Mouse (Mus musculus): ENCODE measurements around the gene Pogk. TPM values are rescaled to one million over a fixed set of nuclear protein-coding genes. Genes with fewer than 3 reads are reported as not detected.

Pogk gene
- 3.6 TPM for polyA plus RNA-seq (2014; fragmentation: Illumina TruSeq; extraction: RNeasy Lipid Tissue Mini Kit (QIAGEN cat#74804); ENCODE audit: low replicate concordance)

DNA sequence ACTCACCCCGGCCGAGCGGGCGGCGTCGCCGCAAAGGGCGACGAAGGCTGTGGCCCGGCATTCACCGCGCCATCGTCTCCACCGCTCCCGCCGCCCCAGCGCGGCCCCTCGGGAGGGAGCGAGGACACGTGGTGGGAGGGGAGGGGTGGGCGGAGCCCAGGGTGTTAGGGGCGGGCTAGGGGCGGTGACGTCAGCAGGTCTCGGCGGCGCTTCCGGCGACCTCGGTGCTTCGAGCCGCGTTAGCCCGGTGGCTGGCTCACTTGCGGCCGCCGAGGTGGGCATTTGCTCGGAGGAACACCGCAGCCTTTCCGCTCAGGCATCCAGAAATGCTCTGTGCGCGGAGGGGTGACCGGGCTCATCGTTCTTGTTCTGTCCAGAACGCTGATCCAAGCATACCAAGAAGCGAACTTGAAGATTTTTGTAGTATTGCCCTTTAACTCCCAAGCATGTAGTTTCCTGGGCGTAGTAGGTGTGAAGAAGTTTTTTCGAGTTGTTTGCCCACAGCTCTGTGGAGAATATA, at the start of gene Pogk:
Pogk (minus strand) TSS at position 163 of the 520 bp plus-strand sequence.

DNA sequence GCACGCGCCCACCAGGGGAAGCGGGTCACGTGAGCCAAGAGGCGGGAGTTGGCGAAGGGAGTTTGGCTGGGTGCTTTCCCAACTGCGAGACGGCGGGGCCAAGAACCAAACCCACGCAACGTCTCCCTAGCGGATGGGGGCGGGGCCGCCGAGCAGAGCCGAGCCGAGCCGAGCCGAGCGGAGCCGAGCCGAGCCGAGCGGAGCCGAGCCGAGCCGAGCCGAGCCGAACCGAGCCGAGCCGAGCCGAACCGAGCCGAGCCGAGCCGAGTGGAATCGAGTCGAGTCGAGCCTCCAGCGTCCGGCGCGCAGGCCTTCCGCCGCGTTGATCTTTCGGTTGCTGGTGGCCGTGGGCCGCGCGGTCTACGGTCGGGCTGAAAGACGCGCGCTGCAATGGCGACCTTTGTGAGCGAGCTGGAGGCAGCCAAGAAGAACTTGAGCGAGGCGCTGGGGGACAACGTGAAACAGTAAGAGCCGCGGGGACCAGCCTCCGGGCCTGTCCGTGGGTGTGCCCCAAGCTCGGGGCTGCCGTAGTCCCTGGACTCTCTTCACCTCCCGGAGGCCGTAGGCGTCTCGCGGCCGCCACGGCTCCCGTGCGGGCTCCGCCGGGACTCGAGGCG, 30.5 kb downstream of the Pogk start, which contains the start of gene Tada1:
Tada1 (plus strand) TSS at position 85 of the 617 bp plus-strand sequence.

Other genes starting within 250 kb of the Pogk start
- gene Mael, start 171.1 kb downstream of the Pogk start, polyA plus RNA-seq (2014; fragmentation: Illumina TruSeq; extraction: RNeasy Lipid Tissue Mini Kit (QIAGEN cat#74804); ENCODE audit: low replicate concordance): not detected
- 0.26 TPM for gene Ildr2, start 155.7 kb downstream of the Pogk start, polyA plus RNA-seq (2014; fragmentation: Illumina TruSeq; extraction: RNeasy Lipid Tissue Mini Kit (QIAGEN cat#74804); ENCODE audit: low replicate concordance)
- gene Tada1, start 30.8 kb downstream of the Pogk start, polyA plus RNA-seq (2014; fragmentation: Illumina TruSeq; extraction: RNeasy Lipid Tissue Mini Kit (QIAGEN cat#74804); ENCODE audit: low replicate concordance): 20.5 TPM
- gene Gm4846, start 87.7 kb upstream of the Pogk start, polyA plus RNA-seq (2014; fragmentation: Illumina TruSeq; extraction: RNeasy Lipid Tissue Mini Kit (QIAGEN cat#74804); ENCODE audit: low replicate concordance): not detected
- not detected for gene Gm4847, start 237.8 kb upstream of the Pogk start, polyA plus RNA-seq (2014; fragmentation: Illumina TruSeq; extraction: RNeasy Lipid Tissue Mini Kit (QIAGEN cat#74804); ENCODE audit: low replicate concordance)